Mouse (Mus musculus) sigmoid colon, adult 10 weeks (tissue): ENCODE results near the gene Dusp3. TPM values are rescaled to one million over a fixed set of nuclear protein-coding genes. Genes with fewer than 3 reads are reported as not detected.

ENCODE experiments used
- polyA plus RNA-seq: library from polyadenylated mRNA; stranded (reverse); fragments of 350-450 nt; fragmentation: Illumina TruSeq; extraction: RNeasy Lipid Tissue Mini Kit (QIAGEN cat#74804); gene quantifications from one replicate; pipeline ENCODE4 v1.2.3, GENCODE M21; 2014; ENCODE audit warnings: low read depth, low replicate concordance

Dusp3 gene
- 27.1 TPM for polyA plus RNA-seq

GRCm38 (mm10) chr11:101986913-101987312 lies at the start of gene Dusp3:
Gene Dusp3, minus strand, starts transcription at chr11:101987013.

GRCm38 (mm10) chr11:102028087-102028816 lies 41.4 kb upstream of the Dusp3 start, which contains the start of gene Mpp3:
Gene Mpp3, minus strand, starts transcription at chr11:102028461.

GRCm38 (mm10) chr11:101984054-101985025 lies 2.5 kb downstream of the Dusp3 start, which contains the start of gene Cfap97d1:
Gene Cfap97d1, plus strand, starts transcription at chr11:101984279.

GRCm38 (mm10) chr11:101966965-101967614 lies 19.7 kb downstream of the Dusp3 start, which contains the start of gene Sost:
Gene Sost, minus strand, starts transcription at chr11:101967015.

Other genes starting within 250 kb of the Dusp3 start
- gene Etv4, start 201.6 kb downstream of the Dusp3 start, polyA plus RNA-seq = 0.50 TPM
- 1.5 TPM for gene Meox1, start 92.6 kb downstream of the Dusp3 start, polyA plus RNA-seq
- gene Sost, start 20.0 kb downstream of the Dusp3 start, polyA plus RNA-seq = not detected
- not detected for gene Cfap97d1, start 2.7 kb downstream of the Dusp3 start, polyA plus RNA-seq
- 2.8 TPM for gene Mpp3, start 41.4 kb upstream of the Dusp3 start, polyA plus RNA-seq
- gene Cd300lg, start 54.5 kb upstream of the Dusp3 start, polyA plus RNA-seq = 4.8 TPM
- 0.44 TPM for gene Mpp2, start 101.5 kb upstream of the Dusp3 start, polyA plus RNA-seq
- gene Ppy, start 114.3 kb upstream of the Dusp3 start, polyA plus RNA-seq = not detected
- 9.1 TPM for gene Pyy, start 120.8 kb upstream of the Dusp3 start, polyA plus RNA-seq
- not detected for gene Nags, start 158.5 kb upstream of the Dusp3 start, polyA plus RNA-seq
- gene Tmem101, start 169.4 kb upstream of the Dusp3 start, polyA plus RNA-seq = 4.1 TPM
- gene Lsm12, start 198.3 kb upstream of the Dusp3 start, polyA plus RNA-seq = 57.3 TPM
- 3.1 TPM for gene G6pc3, start 202.6 kb upstream of the Dusp3 start, polyA plus RNA-seq
- 2.8 TPM for gene Hdac5, start 243.2 kb upstream of the Dusp3 start, polyA plus RNA-seq